Mouse (Mus musculus) neural tube, embryonic 10.5 days (tissue): ENCODE results near the gene Fen1.
"Not testable (repeated sequence)": the region's sequence is repeated elsewhere in the genome, so short reads cannot be mapped to it uniquely, and the experiment has no call there.

ENCODE experiments used
- DNase-seq: peaks from one replicate; pipeline ENCODE4 v3.0.0-alpha.2; 2017; ENCODE audit warnings: low spot score; ENCODE audit errors: extremely low spot score

The Fen1 gene

GRCm38 (mm10) chr19:10182142-10182541 is 21.8 kb downstream of the Fen1 start:
- no peak for DNase-seq

- no peak for DNase-seq
Measured at GRCm38 (mm10) chr19:10181225-10181624, 22.7 kb downstream of the Fen1 start.

- no peak for DNase-seq
Measured at GRCm38 (mm10) chr19:10176941-10177372, 27.0 kb downstream of the Fen1 start.

- DNase-seq = no peak
Measured at GRCm38 (mm10) chr19:10176477-10176876, 27.5 kb downstream of the Fen1 start.

- DNase-seq = no peak
Measured at GRCm38 (mm10) chr19:10174956-10175355, 29.0 kb downstream of the Fen1 start.

GRCm38 (mm10) chr19:10173844-10174539 is 30.0 kb downstream of the Fen1 start:
- DNase-seq = no peak

- DNase-seq = no peak
Measured at GRCm38 (mm10) chr19:10173116-10173718, 30.8 kb downstream of the Fen1 start.

GRCm38 (mm10) chr19:10171846-10172245 is 32.1 kb downstream of the Fen1 start:
- DNase-seq = no peak

GRCm38 (mm10) chr19:10171359-10171758 is 32.6 kb downstream of the Fen1 start:
- no peak for DNase-seq

GRCm38 (mm10) chr19:10170466-10170865 is 33.5 kb downstream of the Fen1 start:
- DNase-seq = no peak

- DNase-seq = not testable (repeated sequence)
Measured at GRCm38 (mm10) chr19:10169692-10170330, 34.2 kb downstream of the Fen1 start.

- DNase-seq = no peak
Measured at GRCm38 (mm10) chr19:10169179-10169578, 34.8 kb downstream of the Fen1 start.

GRCm38 (mm10) chr19:10168441-10168840 is 35.5 kb downstream of the Fen1 start:
- DNase-seq = no peak

- no peak for DNase-seq
Measured at GRCm38 (mm10) chr19:10167951-10168350, 36.0 kb downstream of the Fen1 start.

GRCm38 (mm10) chr19:10167112-10167511 is 36.9 kb downstream of the Fen1 start:
- DNase-seq = no peak

- not testable (repeated sequence) for DNase-seq
Measured at GRCm38 (mm10) chr19:10165928-10166327, 38.0 kb downstream of the Fen1 start.

GRCm38 (mm10) chr19:10163896-10164295 is 40.1 kb downstream of the Fen1 start:
- DNase-seq = no peak

- DNase-seq = no peak
Measured at GRCm38 (mm10) chr19:10157725-10158124, 46.2 kb downstream of the Fen1 start.

GRCm38 (mm10) chr19:10149189-10149588 is 54.8 kb downstream of the Fen1 start:
- no peak for DNase-seq
